Mouse (Mus musculus): Measurements from ENCODE around the gene Adam19. TPM values are rescaled to one million over a fixed set of nuclear protein-coding genes. Genes with fewer than 3 reads are reported as not detected.

Gene Adam19
- polyA plus RNA-seq (2016; fragmentation: Nextera tagmentation; extraction: Ambion mirVana) = 9.3 and 11.1 TPM in 2 replicates

GRCm38 (mm10) chr11:46055896-46056769 is at the start of gene Adam19:
Gene Adam19 (plus strand): TSS chr11:46055992.
- peak; percentile 85 for DNase-seq (ENCODE audit: low spot score)
- WGBS = under 1% methylated on average over 51 of the region's 51 CpGs
- H3K9me3 ChIP-seq (replicated peaks) = no peaks in the 10 kb centered on the region
- peak within 1 kb of the TSS; percentile 87 for H3K27ac ChIP-seq (replicated peaks)
- H3K36me3 ChIP-seq = no peaks in the 10 kb centered on the region
- peaks cover 30% of the 10 kb centered on the region for H3K27me3 ChIP-seq (ENCODE audit: low read depth, poor library complexity, severe bottlenecking)
- peaks cover 34% of the 10 kb centered on the region for H3K4me1 ChIP-seq
- H3K4me3 ChIP-seq = peak within 1 kb of the TSS; percentile 72

DNA sequence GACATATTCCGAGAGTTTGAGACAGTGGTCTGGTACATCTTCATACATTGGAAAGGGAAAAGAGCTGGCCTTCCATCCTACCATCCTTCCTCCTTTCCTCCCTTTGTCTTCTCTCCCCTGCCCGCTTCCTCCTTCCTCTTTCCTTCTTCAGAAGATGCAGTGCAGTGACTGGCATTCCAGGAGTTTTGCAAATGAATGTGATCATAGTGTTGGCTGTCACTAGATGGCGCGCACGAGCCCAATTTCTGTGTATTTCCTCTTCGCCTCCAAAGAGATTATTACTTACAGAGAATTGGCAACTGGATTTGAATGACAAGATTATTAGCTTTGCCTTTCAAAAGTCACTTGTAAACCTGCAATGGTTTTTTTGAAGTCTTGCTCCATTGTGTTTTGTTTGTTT is 39.7 kb upstream of the Adam19 start:
- Histone ChIP-seq H3K9me3 (replicated peaks) (no peaks in the 10 kb centered on the region), H3K4me1 (peaks cover 5% of the 10 kb centered on the region; the same call in 1 of the 2 replicates), H3K27me3 (ENCODE audit: low read depth, poor library complexity, severe bottlenecking) (no peaks in the 10 kb centered on the region), H3K27ac (replicated peaks) (no peak overlapping the region), H3K4me3 (no peak overlapping the region), H3K36me3 (no peaks in the 10 kb centered on the region)
- peak; percentile 65 for DNase-seq (ENCODE audit: low spot score)
- 26% methylated on average over 6 of the region's 6 CpGs for WGBS

- DNase-seq (ENCODE audit: low spot score) = no peak
- no peak overlapping the region for H3K4me3 ChIP-seq
- no peak overlapping the region for H3K27ac ChIP-seq (replicated peaks)
- no peaks in the 10 kb centered on the region for H3K27me3 ChIP-seq (ENCODE audit: low read depth, poor library complexity, severe bottlenecking)
- H3K36me3 ChIP-seq = no peaks in the 10 kb centered on the region
- 75% methylated on average over 1 of the region's 1 CpGs for WGBS
- peaks cover 5% of the 10 kb centered on the region; the same call in 1 of the 2 replicates for H3K4me1 ChIP-seq
- no peaks in the 10 kb centered on the region for H3K9me3 ChIP-seq (replicated peaks)
These were observed 35.5 kb upstream of the Adam19 start for GRCm38 (mm10) chr11:46020246-46020645.

DNA sequence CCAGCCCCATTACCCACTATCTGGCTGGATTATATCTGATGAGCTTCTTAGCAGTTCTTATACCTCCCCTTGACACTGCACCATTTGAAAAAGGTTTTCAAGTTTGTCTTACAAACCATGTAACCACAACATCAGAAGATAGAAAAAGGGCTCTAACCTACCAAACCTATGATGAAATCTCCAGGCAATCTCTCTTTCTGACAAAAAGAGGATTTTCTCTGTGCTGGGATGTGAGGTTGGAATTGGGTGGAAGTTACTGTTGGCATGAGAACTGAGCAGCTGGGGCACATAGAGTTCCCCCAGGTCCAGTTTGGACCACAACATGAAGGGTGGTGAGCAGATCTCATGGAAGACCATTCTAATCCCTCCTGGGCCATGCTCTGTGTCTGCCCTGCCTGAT is 33.9 kb upstream of the Adam19 start:
- Histone ChIP-seq H3K9me3 (replicated peaks) (no peaks in the 10 kb centered on the region), H3K27ac (replicated peaks) (no peak overlapping the region), H3K4me1 (peaks cover 11% of the 10 kb centered on the region), H3K36me3 (no peaks in the 10 kb centered on the region), H3K4me3 (no peak overlapping the region), H3K27me3 (ENCODE audit: low read depth, poor library complexity, severe bottlenecking) (no peaks in the 10 kb centered on the region)
- no peak for DNase-seq (ENCODE audit: low spot score)

- Histone ChIP-seq H3K36me3 (no peaks in the 10 kb centered on the region), H3K4me1 (peaks cover 11% of the 10 kb centered on the region), H3K27ac (replicated peaks) (no peak overlapping the region), H3K9me3 (replicated peaks) (no peaks in the 10 kb centered on the region), H3K27me3 (ENCODE audit: low read depth, poor library complexity, severe bottlenecking) (no peaks in the 10 kb centered on the region), H3K4me3 (no peak overlapping the region)
- no peak for DNase-seq (ENCODE audit: low spot score)
- WGBS = 86% methylated on average over 6 of the region's 6 CpGs
These were observed 32.8 kb upstream of the Adam19 start for GRCm38 (mm10) chr11:46022983-46023382.

GRCm38 (mm10) chr11:46025962-46026392 is 29.8 kb upstream of the Adam19 start:
- DNase-seq (ENCODE audit: low spot score) = no peak
- peaks cover 6% of the 10 kb centered on the region; the same call in 1 of the 2 replicates for H3K4me1 ChIP-seq
- 73% methylated on average over 7 of the region's 7 CpGs for WGBS

DNA sequence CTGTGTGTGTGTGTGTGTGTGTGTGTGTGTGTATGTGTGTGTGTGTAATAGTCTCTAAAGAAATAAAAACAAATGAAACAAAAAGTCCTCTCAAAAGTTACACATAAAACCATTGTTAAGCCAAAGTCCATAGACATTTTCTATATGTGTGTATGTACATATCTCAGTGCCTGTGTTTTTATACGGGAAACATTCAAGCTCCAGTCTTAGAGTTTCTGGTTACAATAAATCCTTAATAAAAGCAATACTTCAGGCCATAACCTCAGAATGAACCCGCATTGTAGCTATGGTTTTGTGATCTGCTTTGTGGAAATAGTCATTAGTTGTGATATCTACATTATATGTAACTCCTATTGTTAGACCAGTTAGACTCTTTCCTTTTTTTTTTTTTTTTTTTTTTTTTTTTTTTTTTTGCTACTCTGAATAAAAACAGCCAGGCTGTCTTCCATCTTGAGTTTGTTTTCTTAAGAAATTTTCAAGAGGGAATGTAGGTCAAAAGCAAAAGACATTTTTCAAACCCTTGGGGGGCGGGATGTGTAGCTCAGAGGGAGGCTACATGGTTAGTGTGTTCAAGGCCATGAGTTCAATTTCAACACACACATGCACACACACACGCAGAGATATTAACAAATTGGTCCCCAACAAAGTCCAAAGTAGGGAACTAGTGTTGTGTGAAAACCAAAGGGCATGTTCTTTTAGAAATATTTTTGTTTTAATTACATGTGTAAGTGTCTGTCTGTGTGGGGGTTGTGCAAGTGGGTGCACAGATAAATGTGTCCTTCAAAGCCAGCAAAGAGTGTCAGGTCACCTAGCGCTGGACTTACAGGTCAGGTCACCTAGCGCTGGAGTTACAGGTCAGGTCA is 27.6 kb upstream of the Adam19 start:
- no peak for DNase-seq (ENCODE audit: low spot score)
- Histone ChIP-seq H3K27ac (replicated peaks) (no peak overlapping the region), H3K9me3 (replicated peaks) (no peaks in the 10 kb centered on the region), H3K4me1 (peaks cover 6% of the 10 kb centered on the region; the same call in 1 of the 2 replicates), H3K4me3 (no peak overlapping the region), H3K27me3 (ENCODE audit: low read depth, poor library complexity, severe bottlenecking) (no peaks in the 10 kb centered on the region), H3K36me3 (no peaks in the 10 kb centered on the region)
- 87% methylated on average over 6 of the region's 6 CpGs for WGBS

More at GRCm38 (mm10) chr11:46025962-46026392, 29.8 kb upstream of the Adam19 start:
- no peaks in the 10 kb centered on the region for H3K36me3 ChIP-seq
- no peaks in the 10 kb centered on the region for H3K9me3 ChIP-seq (replicated peaks)
- no peak overlapping the region for H3K27ac ChIP-seq (replicated peaks)
- no peaks in the 10 kb centered on the region for H3K27me3 ChIP-seq (ENCODE audit: low read depth, poor library complexity, severe bottlenecking)
- no peak overlapping the region for H3K4me3 ChIP-seq

DNA sequence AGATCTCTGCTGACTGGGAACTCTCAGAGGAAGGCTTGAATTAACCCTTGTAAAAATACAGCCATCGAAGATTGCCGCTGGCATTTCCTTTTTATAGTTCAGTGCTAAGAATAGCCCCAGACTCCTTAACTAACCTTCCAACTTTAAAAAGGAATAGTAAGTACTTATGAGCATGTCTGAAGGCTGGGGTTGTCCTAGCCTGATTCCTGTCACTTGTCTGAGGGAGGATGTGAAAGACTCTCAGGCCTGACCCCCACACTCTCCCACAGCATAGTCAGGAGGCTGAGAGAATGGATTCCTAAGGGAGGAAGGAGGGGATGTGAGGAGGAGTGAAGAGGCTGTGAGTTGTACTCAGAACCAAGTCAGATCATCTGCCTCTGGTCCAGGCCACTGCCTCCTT is 26.3 kb upstream of the Adam19 start:
- Histone ChIP-seq H3K4me3 (no peak overlapping the region), H3K27me3 (ENCODE audit: low read depth, poor library complexity, severe bottlenecking) (no peaks in the 10 kb centered on the region), H3K4me1 (peaks cover 6% of the 10 kb centered on the region; the same call in 1 of the 2 replicates), H3K9me3 (replicated peaks) (no peaks in the 10 kb centered on the region), H3K27ac (replicated peaks) (no peak overlapping the region), H3K36me3 (no peaks in the 10 kb centered on the region)
- DNase-seq (ENCODE audit: low spot score) = no peak
- 87% methylated on average over 2 of the region's 2 CpGs for WGBS

DNA sequence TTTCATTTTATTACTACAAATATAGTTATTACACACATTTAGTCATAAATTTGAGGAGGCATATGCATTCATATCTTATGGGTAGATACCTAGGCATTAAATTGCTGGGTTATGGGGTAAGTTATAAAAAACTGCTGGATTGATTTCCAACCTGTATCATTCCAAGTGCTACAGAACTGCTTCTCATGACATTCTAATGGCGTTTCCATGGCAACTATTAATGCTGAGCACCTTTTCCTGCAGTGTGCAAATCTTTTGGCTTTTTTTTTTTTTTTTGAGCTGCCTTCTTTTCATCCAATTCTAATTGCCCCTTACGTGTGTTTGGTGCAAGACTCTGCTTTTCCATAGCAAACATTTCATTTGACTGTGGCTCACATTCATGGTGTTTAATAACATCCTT is 25.8 kb upstream of the Adam19 start:
- peaks cover 6% of the 10 kb centered on the region; the same call in 1 of the 2 replicates for H3K4me1 ChIP-seq
- no peak overlapping the region for H3K27ac ChIP-seq (replicated peaks)
- no peak overlapping the region for H3K4me3 ChIP-seq
- H3K27me3 ChIP-seq (ENCODE audit: low read depth, poor library complexity, severe bottlenecking) = no peaks in the 10 kb centered on the region
- no peaks in the 10 kb centered on the region for H3K36me3 ChIP-seq
- H3K9me3 ChIP-seq (replicated peaks) = no peaks in the 10 kb centered on the region
- no peak for DNase-seq (ENCODE audit: low spot score)
- WGBS = 79% methylated on average over 2 of the region's 2 CpGs

DNA sequence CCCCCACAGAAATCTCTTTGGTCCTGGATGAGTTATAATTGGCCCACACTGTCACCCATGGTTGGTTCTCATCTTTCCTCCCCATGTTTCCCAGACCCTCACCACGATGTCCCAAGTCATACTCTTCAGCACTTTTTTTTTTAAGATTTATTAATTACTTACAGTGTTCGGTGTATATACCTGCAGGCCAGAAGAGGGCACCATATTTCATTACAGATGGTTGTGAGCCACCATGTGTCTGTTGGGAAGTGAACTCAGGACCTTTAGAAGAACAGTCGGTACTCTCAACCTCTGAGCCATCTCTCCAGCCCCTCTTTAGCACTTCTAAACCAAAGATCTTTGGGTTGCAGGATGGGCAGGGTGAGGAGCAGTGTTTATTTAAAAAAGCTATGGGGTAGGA is 24.3 kb upstream of the Adam19 start:
- DNase-seq (ENCODE audit: low spot score) = no peak
- WGBS = 61% methylated on average over 3 of the region's 3 CpGs

DNA sequence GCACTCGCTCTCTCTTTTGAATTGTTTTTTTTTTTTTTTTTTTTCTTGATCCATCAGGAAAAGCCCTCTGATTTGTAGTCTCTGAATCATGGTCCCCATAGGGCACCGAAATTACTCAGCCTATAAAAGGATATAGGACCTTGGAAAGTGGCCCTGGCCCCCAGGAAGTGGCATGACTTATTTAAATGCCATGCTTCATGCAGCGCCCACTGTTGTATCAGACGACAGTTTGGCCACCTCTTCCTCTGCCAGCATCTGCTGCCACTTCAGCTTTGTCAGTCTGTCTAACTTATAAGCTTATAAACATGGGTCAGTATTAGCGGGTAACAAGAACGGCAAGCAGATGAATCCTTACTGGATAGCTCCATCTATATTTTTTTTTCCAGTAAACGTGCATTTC is 22.8 kb upstream of the Adam19 start:
- DNase-seq (ENCODE audit: low spot score) = no peak
- no peak overlapping the region for H3K4me3 ChIP-seq
- H3K9me3 ChIP-seq (replicated peaks) = no peaks in the 10 kb centered on the region
- H3K4me1 ChIP-seq = no peaks in the 10 kb centered on the region
- H3K27me3 ChIP-seq (ENCODE audit: low read depth, poor library complexity, severe bottlenecking) = no peaks in the 10 kb centered on the region
- no peak overlapping the region for H3K27ac ChIP-seq (replicated peaks)
- WGBS = 92% methylated on average over 7 of the region's 7 CpGs
- H3K36me3 ChIP-seq = no peaks in the 10 kb centered on the region

More for the DNA sequence above, 24.3 kb upstream of the Adam19 start:
- H3K9me3 ChIP-seq (replicated peaks) = no peaks in the 10 kb centered on the region
- no peaks in the 10 kb centered on the region for H3K27me3 ChIP-seq (ENCODE audit: low read depth, poor library complexity, severe bottlenecking)
- no peaks in the 10 kb centered on the region for H3K36me3 ChIP-seq
- H3K4me3 ChIP-seq = no peak overlapping the region
- H3K4me1 ChIP-seq = no peaks in the 10 kb centered on the region
- no peak overlapping the region for H3K27ac ChIP-seq (replicated peaks)

GRCm38 (mm10) chr11:46036374-46036773 is 19.4 kb upstream of the Adam19 start:
- WGBS = 96% methylated on average over 10 of the region's 10 CpGs
- no peak for DNase-seq (ENCODE audit: low spot score)
- Histone ChIP-seq H3K27me3 (ENCODE audit: low read depth, poor library complexity, severe bottlenecking) (no peaks in the 10 kb centered on the region), H3K9me3 (replicated peaks) (no peaks in the 10 kb centered on the region), H3K4me3 (no peak overlapping the region), H3K27ac (replicated peaks) (no peak overlapping the region), H3K36me3 (no peaks in the 10 kb centered on the region), H3K4me1 (no peaks in the 10 kb centered on the region)

Data from midbrain, embryonic 10.5 days (tissue).